Mouse (Mus musculus) ES-Bruce4 (cell line): ENCODE data around the gene Celf2. TPM values are rescaled to one million over a fixed set of nuclear protein-coding genes. Genes with fewer than 3 reads are reported as not detected.

Experiments used
- H3K27ac ChIP-seq: 2 replicates; pipeline ENCODE4 v1.5.1; 2012; ENCODE audit warnings: low read length, inconsistent platforms; ENCODE audit not compliant: insufficient read depth
- H3K27me3 ChIP-seq: 2 replicates; pipeline ENCODE4 v1.6.1; 2012; ENCODE audit warnings: mild to moderate bottlenecking, low read length, inconsistent platforms; ENCODE audit not compliant: control insufficient read depth, poor library complexity, insufficient read depth, severe bottlenecking
- H3K36me3 ChIP-seq: 2 replicates; pipeline ENCODE4 v1.6.1; 2012; ENCODE audit warnings: inconsistent platforms, mild to moderate bottlenecking, low read length, moderate library complexity; ENCODE audit not compliant: control insufficient read depth, poor library complexity, insufficient read depth, severe bottlenecking
- H3K4me1 ChIP-seq: one replicate; pipeline ENCODE4 v1.8.1; 2011; ENCODE audit warnings: low read length; ENCODE audit not compliant: control insufficient read depth, insufficient read depth
- H3K4me3 ChIP-seq: 2 replicates; pipeline ENCODE4 v1.5.1; 2011; ENCODE audit warnings: low read depth, mild to moderate bottlenecking, low read length
- H3K9ac ChIP-seq: 2 replicates; pipeline ENCODE4 v1.6.1; 2012; ENCODE audit warnings: low read depth, mild to moderate bottlenecking, inconsistent platforms; ENCODE audit not compliant: poor library complexity, severe bottlenecking
- H3K9me3 ChIP-seq: replicated peaks from 2 replicates; pipeline ENCODE4 v1.6.1; 2012; ENCODE audit warnings: mild to moderate bottlenecking, low read length, inconsistent platforms; ENCODE audit not compliant: control insufficient read depth, poor library complexity, insufficient read depth, severe bottlenecking
- CTCF ChIP-seq: IDR thresholded peaks from one replicate; pipeline ENCODE4 v1.8.1; 2011; ENCODE audit warnings: low read depth, low read length
- EP300 ChIP-seq: IDR thresholded peaks from 2 replicates; pipeline ENCODE4 v1.6.1; 2011; ENCODE audit warnings: low read depth, low read length; ENCODE audit not compliant: insufficient read depth
- POLR2A ChIP-seq: IDR thresholded peaks from one replicate; pipeline ENCODE4 v1.8.1; 2011; ENCODE audit warnings: low read length; ENCODE audit not compliant: insufficient read depth
- polyA plus RNA-seq: library from polyadenylated mRNA; stranded (reverse); fragments of >200 nt; gene quantifications from 2 replicates; pipeline ENCODE4 v1.2.4, GENCODE M21; 2011; ENCODE audit warnings: low read depth; ENCODE audit not compliant: missing spikeins, insufficient read depth, insufficient read length

Gene Celf2
- polyA plus RNA-seq, 1 experiment, result 10.6 TPM

GRCm38 (mm10) chr2:6558303-6559254 lies 950.8 kb downstream of the Celf2 start:
- no peak overlapping the region for H3K4me3 ChIP-seq
- no peak overlapping the region for H3K27ac ChIP-seq
- no peaks in the 10 kb centered on the region for H3K4me1 ChIP-seq
- H3K9me3 ChIP-seq, result no peaks in the 10 kb centered on the region
- TF ChIP-seq CTCF, result no peak
- TF ChIP-seq POLR2A, result no peak
- no peak for TF ChIP-seq EP300
- H3K9ac ChIP-seq, result no peak overlapping the region
- H3K27me3 ChIP-seq, result no peaks in the 10 kb centered on the region
- no peaks in the 10 kb centered on the region for H3K36me3 ChIP-seq

GRCm38 (mm10) chr2:6557749-6558148 lies 951.6 kb downstream of the Celf2 start:
- H3K27ac ChIP-seq, result no peak overlapping the region
- no peaks in the 10 kb centered on the region for H3K27me3 ChIP-seq
- H3K4me3 ChIP-seq, result no peak overlapping the region
- no peaks in the 10 kb centered on the region for H3K36me3 ChIP-seq
- H3K4me1 ChIP-seq, result no peaks in the 10 kb centered on the region
- no peaks in the 10 kb centered on the region for H3K9me3 ChIP-seq
- no peak overlapping the region for H3K9ac ChIP-seq
- TF ChIP-seq EP300 (no peak), POLR2A (no peak), CTCF (no peak)

GRCm38 (mm10) chr2:6556913-6557312 lies 952.5 kb downstream of the Celf2 start:
- Histone ChIP-seq H3K9me3 (no peaks in the 10 kb centered on the region), H3K4me1 (no peaks in the 10 kb centered on the region), H3K27ac (no peak overlapping the region), H3K27me3 (no peaks in the 10 kb centered on the region), H3K9ac (no peak overlapping the region), H3K4me3 (no peak overlapping the region), H3K36me3 (no peaks in the 10 kb centered on the region)
- TF ChIP-seq EP300 (no peak), POLR2A (no peak), CTCF (no peak)

GRCm38 (mm10) chr2:6553656-6554055 lies 955.7 kb downstream of the Celf2 start:
- no peaks in the 10 kb centered on the region for H3K36me3 ChIP-seq

GRCm38 (mm10) chr2:6549251-6549650 lies 960.1 kb downstream of the Celf2 start:
- H3K36me3 ChIP-seq, result no peaks in the 10 kb centered on the region
- no peaks in the 10 kb centered on the region for H3K4me1 ChIP-seq
- no peaks in the 10 kb centered on the region for H3K27me3 ChIP-seq
- no peak overlapping the region for H3K4me3 ChIP-seq
- no peaks in the 10 kb centered on the region for H3K9me3 ChIP-seq
- TF ChIP-seq POLR2A, result no peak
- TF ChIP-seq EP300, result no peak
- TF ChIP-seq CTCF, result no peak
- H3K9ac ChIP-seq, result no peak overlapping the region
- no peak overlapping the region for H3K27ac ChIP-seq

More at GRCm38 (mm10) chr2:6553656-6554055, 955.7 kb downstream of the Celf2 start:
- Histone ChIP-seq H3K9ac (no peak overlapping the region), H3K4me1 (no peaks in the 10 kb centered on the region), H3K4me3 (no peak overlapping the region), H3K27ac (no peak overlapping the region), H3K27me3 (no peaks in the 10 kb centered on the region), H3K9me3 (no peaks in the 10 kb centered on the region)
- TF ChIP-seq POLR2A (no peak), CTCF (no peak), EP300 (no peak)

GRCm38 (mm10) chr2:6547139-6547664 lies 962.2 kb downstream of the Celf2 start:
- no peaks in the 10 kb centered on the region for H3K27me3 ChIP-seq
- H3K9ac ChIP-seq, result no peak overlapping the region
- no peaks in the 10 kb centered on the region for H3K9me3 ChIP-seq
- H3K27ac ChIP-seq, result no peak overlapping the region
- no peaks in the 10 kb centered on the region for H3K4me1 ChIP-seq
- H3K4me3 ChIP-seq, result no peak overlapping the region
- TF ChIP-seq EP300 (no peak), CTCF (no peak), POLR2A (no peak)
- H3K36me3 ChIP-seq, result no peaks in the 10 kb centered on the region
